Mouse (Mus musculus) cerebral cortex, adult 2 months (tissue): ENCODE data around the gene Eepd1.

Experiments
- WGBS: fragments of 180-500 bp; shearing (Covaris S2); methylation state at CpG from one replicate; pipeline ENCODE4 v1.1.7; 2018; 5-methylcytosine and 5-hydroxymethylcytosine counted together

Eepd1 gene

GRCm38 (mm10) chr9:25490278-25491145, 9.2 kb downstream of the Eepd1 start:
- 84% methylated on average over 13 of the region's 13 CpGs for WGBS

GRCm38 (mm10) chr9:25493918-25494317, 12.6 kb downstream of the Eepd1 start:
- 61% methylated on average over 5 of the region's 5 CpGs for WGBS

- 96% methylated on average over 10 of the region's 10 CpGs for WGBS
Measured at GRCm38 (mm10) chr9:25495601-25496000, 14.3 kb downstream of the Eepd1 start.

GRCm38 (mm10) chr9:25496196-25496595, 14.8 kb downstream of the Eepd1 start:
- 93% methylated on average over 4 of the region's 4 CpGs for WGBS

- 96% methylated on average over 2 of the region's 2 CpGs for WGBS
Measured at GRCm38 (mm10) chr9:25496703-25497102, 15.4 kb downstream of the Eepd1 start.

GRCm38 (mm10) chr9:25498770-25499169, 17.4 kb downstream of the Eepd1 start:
- 25% methylated on average over 4 of the region's 4 CpGs for WGBS

GRCm38 (mm10) chr9:25499306-25499705, 18.0 kb downstream of the Eepd1 start:
- WGBS = 60% methylated on average over 3 of the region's 3 CpGs

- WGBS = 74% methylated on average over 2 of the region's 2 CpGs
Measured at GRCm38 (mm10) chr9:25500031-25500430, 18.7 kb downstream of the Eepd1 start.

- 87% methylated on average over 3 of the region's 3 CpGs for WGBS
Measured at GRCm38 (mm10) chr9:25508825-25509224, 27.5 kb downstream of the Eepd1 start.

GRCm38 (mm10) chr9:25510572-25510971, 29.2 kb downstream of the Eepd1 start:
- WGBS = 39% methylated on average over 11 of the region's 11 CpGs

- WGBS = 63% methylated on average over 2 of the region's 2 CpGs
Measured at GRCm38 (mm10) chr9:25513050-25513449, 31.7 kb downstream of the Eepd1 start.

GRCm38 (mm10) chr9:25513556-25513955, 32.2 kb downstream of the Eepd1 start:
- WGBS = 47% methylated on average over 3 of the region's 3 CpGs

GRCm38 (mm10) chr9:25516640-25517039, 35.3 kb downstream of the Eepd1 start:
- 88% methylated on average over 7 of the region's 7 CpGs for WGBS

- 81% methylated on average over 4 of the region's 4 CpGs for WGBS
Measured at GRCm38 (mm10) chr9:25517982-25518381, 36.6 kb downstream of the Eepd1 start.

- 30% methylated on average over 6 of the region's 6 CpGs for WGBS
Measured at GRCm38 (mm10) chr9:25519193-25519592, 37.8 kb downstream of the Eepd1 start.

GRCm38 (mm10) chr9:25520826-25521225, 39.5 kb downstream of the Eepd1 start:
- WGBS = 85% methylated on average over 7 of the region's 7 CpGs

- 93% methylated on average over 2 of the region's 2 CpGs for WGBS
Measured at GRCm38 (mm10) chr9:25521825-25522224, 40.5 kb downstream of the Eepd1 start.

GRCm38 (mm10) chr9:25526516-25526915, 45.2 kb downstream of the Eepd1 start:
- 59% methylated on average over 1 of the region's 1 CpGs for WGBS

GRCm38 (mm10) chr9:25527359-25528038, 46.2 kb downstream of the Eepd1 start:
- WGBS = 63% methylated on average over 7 of the region's 7 CpGs

GRCm38 (mm10) chr9:25531627-25532026, 50.3 kb downstream of the Eepd1 start:
- WGBS = 75% methylated on average over 1 of the region's 1 CpGs

GRCm38 (mm10) chr9:25532105-25532504, 50.8 kb downstream of the Eepd1 start:
- 48% methylated on average over 3 of the region's 3 CpGs for WGBS

- 62% methylated on average over 3 of the region's 3 CpGs for WGBS
Measured at GRCm38 (mm10) chr9:25535487-25535886, 54.1 kb downstream of the Eepd1 start.

- WGBS = 80% methylated on average over 2 of the region's 2 CpGs
Measured at GRCm38 (mm10) chr9:25539461-25539860, 58.1 kb downstream of the Eepd1 start.
